Mouse (Mus musculus): ENCODE measurements at regions not wholly inside any gene's neighbourhood (a gene's known extent, or its start where the extent isn't known, plus 50 kb on each side); places are given as distances from the start of the nearest gene placed in this dataset.
A peak's percentile ranks its signal among the peaks of the same experiment; 100 is the strongest.

GRCm38 (mm10) chr12:12766510-12767304 is 175.0 kb downstream of the Mycn start:
- DNase-seq (ENCODE audit: low spot score in 2 of 2): no peak

GRCm38 (mm10) chr12:12765490-12766058 is 176.1 kb downstream of the Mycn start:
- DNase-seq (ENCODE audit: low spot score in 2 of 2): no peak

- DNase-seq (ENCODE audit: low spot score in 2 of 2): no peak
Observed at GRCm38 (mm10) chr12:12765055-12765454, 176.7 kb downstream of the Mycn start.

DNA sequence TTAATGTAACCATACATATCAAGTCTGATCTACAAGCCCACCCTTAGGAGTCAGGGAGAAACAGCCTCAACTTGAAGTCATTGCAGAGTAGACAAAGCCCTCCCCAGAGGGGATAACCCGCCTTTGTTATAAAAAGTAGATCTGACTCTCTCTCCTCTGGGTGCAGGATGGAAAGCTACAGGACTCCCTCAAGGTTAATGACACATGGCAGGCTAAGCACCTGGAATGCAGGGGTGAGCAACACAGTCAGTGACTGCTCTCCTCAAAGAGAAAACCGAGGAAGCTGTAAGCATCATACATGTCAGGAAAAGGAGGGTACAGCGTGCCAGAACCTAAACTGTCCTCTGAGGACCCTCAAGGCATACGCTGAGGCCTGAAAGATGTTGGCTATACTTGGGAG is 177.1 kb downstream of the Mycn start:
- DNase-seq (ENCODE audit: low spot score in 2 of 2): no peak

DNA sequence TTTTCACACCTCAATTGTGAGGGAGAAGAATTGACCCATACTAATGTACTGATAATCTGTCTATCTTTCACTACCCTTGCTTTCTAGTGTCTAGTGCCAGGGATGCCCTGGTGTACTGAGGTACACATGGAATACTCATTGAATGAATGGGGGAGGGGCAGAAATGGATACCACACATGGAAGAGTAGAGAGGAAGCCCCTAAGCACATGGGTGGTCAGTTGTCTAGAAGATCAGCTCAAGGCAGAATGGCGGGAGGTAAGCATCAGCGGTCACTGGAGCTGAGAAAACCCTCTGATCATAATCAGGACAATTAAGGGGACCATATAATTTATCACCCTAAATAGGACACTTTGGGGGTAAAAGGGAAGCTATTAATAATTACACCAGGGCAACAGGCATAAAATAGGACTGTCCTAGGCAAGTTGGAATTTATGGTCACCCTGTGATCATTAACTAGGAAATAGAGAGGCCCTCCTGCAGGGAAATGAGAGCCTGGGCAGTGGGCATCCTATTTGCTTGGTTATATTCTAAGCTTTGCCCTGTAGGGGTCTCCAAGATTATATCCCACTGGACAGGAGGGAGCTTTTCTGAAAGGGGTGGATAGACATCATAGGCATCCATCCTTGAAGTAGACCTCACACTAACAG is 185.3 kb downstream of the Mycn start:
- DNase-seq (ENCODE audit: low spot score in 2 of 2): no peak

GRCm38 (mm10) chr12:12753849-12754248 is 187.9 kb downstream of the Mycn start:
- DNase-seq (ENCODE audit: low spot score in 2 of 2): no peak

DNA sequence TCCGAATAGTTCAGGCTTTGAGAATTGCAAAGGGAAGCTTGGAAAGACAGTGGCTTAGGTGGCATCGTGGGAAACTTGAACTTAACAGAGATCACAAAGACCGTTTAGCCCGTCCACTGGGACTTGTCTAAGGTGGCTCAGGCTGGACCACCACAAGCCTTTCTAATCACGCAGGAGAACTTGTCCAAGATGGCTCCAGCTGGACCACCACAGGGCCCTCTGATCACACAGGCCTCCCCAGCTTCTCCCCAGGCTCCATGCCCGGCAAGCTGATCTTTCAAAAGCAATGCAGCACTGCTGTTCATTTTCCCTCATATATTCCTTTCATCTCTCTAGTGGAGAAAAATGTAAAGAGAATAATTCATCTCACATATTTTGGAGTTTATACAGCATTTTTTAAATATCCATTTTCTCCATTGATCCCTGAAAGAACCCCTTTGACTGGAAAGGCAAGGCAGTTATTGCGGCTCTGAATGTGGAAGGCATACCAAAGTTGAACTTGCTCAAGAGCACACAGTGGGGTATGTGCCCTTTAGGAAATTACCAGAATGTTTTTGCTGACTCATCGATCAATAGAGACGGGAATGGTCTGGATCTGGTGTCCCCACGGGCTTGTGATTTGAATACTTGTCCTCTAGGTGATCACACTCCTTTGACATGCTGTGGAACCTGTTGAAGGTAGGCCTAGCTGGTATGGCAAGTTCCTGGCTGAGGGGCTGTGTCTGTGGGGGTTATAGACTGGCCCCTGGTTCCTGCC is 189.9 kb downstream of the Mycn start:
- DNase-seq (ENCODE audit: low spot score in 2 of 2): no peak

- DNase-seq (ENCODE audit: low spot score in 2 of 2): no peak
Observed at GRCm38 (mm10) chr12:12749690-12750089, 192.0 kb downstream of the Mycn start.

DNA sequence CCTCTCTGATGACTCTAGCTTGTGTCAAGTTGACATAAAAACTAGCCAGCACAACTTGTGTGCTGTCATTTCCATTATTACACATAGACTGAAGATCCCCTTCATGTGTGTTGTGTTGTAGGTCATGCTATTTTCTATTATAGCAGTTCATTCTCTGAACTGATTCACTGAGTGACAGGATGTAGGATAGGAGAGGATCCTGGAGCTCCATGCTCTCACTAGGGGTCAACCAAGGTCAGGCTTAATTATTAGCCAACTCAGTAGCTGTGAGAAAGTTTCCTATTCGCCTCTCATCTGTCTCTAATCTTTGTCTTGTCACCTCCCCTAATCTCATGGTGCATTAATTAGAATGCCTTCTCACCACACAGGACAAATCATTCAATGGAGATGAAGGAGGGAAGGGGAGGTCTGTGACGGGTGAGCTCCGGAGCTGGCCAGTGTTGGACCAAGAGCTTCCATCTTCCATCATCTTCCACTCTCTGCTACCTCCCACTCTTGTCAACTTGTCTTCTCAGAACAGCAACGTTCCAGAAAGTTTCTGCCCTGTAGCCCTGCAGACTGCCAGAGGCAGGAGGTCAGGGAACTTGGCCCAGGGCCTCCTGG is 194.8 kb downstream of the Mycn start:
- no peak for DNase-seq (ENCODE audit: low spot score in 2 of 2)

GRCm38 (mm10) chr12:12744492-12744891 is 197.2 kb downstream of the Mycn start:
- no peak for DNase-seq (ENCODE audit: low spot score in 2 of 2)

- DNase-seq (ENCODE audit: low spot score in 2 of 2): no peak
Observed at GRCm38 (mm10) chr12:12738631-12739331, 202.9 kb downstream of the Mycn start.

DNA sequence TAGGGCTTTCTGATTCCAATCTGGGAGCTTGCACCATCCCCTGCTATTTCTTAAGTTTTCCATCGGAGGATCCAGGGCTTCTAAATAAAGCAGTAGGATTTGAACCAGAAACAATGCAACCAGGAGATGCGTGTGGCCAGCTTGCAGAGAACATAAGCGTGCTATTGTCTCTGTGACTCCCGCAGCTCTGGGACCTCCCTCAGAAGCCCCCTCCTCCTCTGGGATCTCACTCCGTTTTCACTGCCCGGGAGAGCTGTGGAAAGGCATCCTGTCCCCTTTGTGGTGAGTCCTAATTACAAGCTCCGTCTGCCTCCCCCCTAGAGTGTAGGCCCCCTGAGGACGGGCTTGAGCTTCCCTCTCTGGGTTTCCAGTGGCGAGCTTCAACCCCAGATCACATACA is 215.9 kb downstream of the Mycn start:
- no peak for DNase-seq (ENCODE audit: low spot score in 2 of 2)

DNA sequence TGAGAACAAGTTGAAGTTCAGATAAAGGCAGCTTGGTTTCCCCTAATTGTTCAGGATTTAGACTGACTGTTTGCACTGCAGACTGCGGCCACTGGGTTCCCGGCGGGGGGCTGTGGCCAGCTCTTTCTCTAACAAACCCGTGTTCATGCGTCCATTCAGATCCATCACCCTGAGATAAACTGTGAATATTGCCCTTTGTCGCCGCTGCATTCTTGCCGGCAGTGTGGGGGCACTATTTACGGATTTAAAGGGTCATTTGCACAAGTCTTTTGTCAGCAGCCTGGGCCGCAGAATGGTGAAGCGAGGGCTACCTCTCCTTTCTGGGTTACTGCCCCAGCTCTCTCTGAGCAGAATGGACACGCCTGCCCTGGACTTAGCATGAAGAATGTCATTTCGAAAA is 216.6 kb downstream of the Mycn start:
- peak in 1 of 2 experiments; percentile 11 for DNase-seq (ENCODE audit: low spot score in 2 of 2)

GRCm38 (mm10) chr12:12723724-12724487 is 217.8 kb downstream of the Mycn start:
- no peak for DNase-seq (ENCODE audit: low spot score in 2 of 2)

DNA sequence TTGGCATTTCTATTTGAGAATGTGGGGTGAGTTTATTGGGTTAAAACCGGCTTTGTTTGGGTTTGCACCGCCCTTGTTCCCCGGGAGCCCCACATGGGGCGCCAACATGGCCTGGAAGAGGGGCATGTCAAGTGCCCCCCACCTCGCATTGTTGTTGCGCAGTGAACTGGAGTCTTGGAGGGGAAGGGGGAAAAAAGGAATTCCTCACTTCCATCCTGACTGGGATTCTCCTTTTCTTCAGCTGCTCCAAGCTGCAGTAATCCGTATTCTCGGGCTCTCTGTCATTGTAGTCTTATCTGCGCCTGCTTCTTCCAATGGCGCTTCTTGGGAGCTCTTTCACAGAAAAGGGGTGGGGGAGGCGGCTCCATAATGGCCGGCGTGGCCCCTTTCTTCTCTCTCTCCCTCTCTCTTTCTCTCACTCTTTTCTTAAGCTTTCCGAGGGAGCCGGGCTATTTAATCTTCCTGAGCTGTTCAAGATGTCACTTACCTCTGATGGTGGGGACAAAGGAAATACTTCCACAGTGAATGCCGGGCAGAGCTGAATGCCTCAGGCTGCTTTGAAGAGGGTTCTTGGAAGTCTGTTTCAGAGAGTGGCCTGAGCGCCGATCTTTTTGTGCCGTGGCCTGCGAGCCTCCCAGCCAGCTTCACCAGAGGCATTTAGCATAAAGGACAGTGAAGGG is 218.6 kb downstream of the Mycn start:
- DNase-seq (ENCODE audit: low spot score in 2 of 2): peak in 1 of 2 experiments; percentile 21

DNA sequence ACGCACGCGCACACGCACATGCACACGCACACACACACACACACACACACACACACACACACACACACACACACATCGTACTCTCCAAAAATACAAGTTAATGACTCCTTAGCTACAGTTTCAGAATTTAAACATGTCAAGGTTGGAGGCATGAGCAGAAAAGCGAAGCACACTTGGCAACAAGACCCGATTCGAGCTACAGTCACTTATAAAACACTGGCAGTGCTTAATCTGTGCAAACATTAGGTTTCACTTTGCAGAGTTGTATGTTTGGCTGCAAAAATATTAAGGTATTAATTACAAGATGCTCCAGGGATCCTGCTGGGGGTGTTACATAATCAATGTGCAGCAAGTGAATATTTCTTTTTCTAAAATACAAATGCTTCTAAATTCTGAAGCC is 225.0 kb downstream of the Mycn start:
- peak in 1 of 2 experiments; percentile 35 for DNase-seq (ENCODE audit: low spot score in 2 of 2)

DNA sequence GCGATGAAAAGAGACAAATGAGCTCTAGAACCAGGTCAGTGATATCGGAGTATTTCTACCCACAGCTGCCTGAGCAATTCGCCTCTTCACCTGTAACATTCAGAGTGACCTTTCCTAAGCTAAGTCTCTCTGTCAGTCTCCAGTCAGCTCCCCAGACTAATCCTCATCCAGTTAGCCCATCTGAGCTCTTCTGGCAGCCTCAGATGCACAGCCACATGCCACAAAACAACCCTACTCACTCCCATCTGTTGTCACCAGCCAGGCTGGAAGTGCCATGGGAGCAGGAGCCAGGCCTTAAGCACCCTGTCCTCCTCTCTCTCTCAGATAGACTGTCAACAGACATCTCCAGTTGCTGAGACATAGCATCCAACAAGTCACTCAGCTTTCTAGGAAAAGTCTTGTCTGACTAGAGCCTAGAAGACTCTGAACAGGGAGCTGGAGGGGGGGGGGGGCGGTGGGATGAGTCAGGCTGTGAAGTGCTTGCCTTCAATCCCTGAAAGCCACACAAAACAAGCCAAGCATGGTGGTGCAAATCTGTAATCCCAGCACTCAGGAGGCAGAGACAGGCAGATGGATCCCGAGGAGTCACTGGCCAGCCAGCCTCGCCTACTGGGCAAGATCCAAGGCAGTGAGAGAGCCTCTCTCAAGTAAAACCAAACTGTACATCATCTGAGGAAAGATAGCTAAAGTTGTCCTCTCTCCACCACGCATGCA is 225.6 kb downstream of the Mycn start:
- DNase-seq (ENCODE audit: low spot score in 2 of 2): peak; percentile 46 to 54

DNA sequence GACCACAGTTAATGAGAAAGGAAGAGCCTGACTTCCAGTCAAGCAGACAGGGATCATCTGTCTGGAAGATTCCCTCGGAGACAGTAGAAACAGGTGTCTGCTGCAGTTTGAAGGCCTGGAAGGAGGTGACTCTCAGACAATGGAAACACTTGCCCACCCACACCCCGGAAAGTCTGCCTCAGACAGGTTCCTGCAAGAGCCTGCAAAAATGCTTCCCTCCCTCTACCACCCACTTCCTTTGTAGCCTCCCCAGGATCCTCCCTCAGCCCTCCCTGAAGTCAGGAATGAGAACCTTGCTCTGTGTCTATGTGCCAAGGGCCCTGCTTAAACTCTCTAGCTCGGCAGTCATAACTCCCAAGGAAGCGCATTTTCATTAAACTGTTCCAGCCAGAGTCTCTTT is 226.2 kb downstream of the Mycn start:
- DNase-seq (ENCODE audit: low spot score in 2 of 2): no peak

DNA sequence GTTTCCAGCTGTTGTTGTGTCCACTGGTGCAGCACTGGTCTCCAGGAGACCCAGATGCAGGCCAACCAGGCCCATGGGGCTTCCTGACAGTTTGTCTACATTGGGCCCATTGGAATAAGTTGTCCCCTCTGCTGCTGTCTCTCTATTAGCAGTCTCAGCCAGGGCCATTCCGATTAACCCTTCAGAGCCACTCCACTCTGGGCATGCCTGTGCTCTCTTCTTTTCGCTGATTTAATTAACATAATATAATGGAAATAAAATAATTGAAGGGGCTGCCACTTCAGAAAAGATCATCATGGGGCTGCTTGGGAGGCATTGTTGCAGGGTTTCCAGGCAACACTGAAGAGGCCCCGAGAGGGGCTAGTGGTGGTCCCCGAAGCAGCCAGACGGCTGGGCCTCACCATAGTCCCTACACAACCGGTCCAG is 231.5 kb downstream of the Mycn start:
- DNase-seq (ENCODE audit: low spot score in 2 of 2): no peak
